Mouse (Mus musculus) cortical plate, adult 2 months (tissue): ENCODE measurements at regions not wholly inside any gene's neighbourhood (a gene's known extent, or its start where the extent isn't known, plus 50 kb on each side); places are given as distances from the start of the nearest gene placed in this dataset.

Source experiments
- CTCF ChIP-seq: fragments of 200-500 bp; IDR thresholded peaks from 2 replicates; pipeline ENCODE4 v1.5.1; 2011; ENCODE audit warnings: mild to moderate bottlenecking, control low read depth, low read length; ENCODE audit not compliant: insufficient read depth; ENCODE audit errors: extremely low read depth
- POLR2A ChIP-seq: fragments of 200-500 bp; IDR thresholded peaks from 2 replicates; pipeline ENCODE4 v1.6.1; 2011; ENCODE audit warnings: mild to moderate bottlenecking, low read length, control low read depth; ENCODE audit not compliant: insufficient read depth; ENCODE audit errors: extremely low read depth

DNA sequence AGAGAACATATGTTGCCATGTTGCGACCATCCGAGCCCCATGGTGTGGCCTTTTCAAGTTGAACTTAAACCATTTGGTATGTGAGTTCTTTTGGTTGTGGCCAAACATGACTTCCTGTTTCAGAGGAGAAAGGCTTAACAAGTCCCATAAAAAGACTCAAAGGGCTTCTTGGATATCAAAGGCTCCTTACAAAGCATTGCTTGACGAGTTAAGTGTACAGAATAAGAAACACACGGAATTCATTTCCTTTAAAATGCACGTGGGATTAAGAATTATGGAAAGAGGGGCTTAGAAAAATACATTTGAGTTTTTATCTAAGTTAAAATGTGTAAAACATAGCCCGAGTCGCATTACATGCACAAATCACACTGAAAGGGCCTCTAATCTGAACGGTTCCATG lies 346.8 kb downstream of the Cmpk2 start:
- TF ChIP-seq CTCF (no peak), POLR2A (no peak)
